Mouse (Mus musculus) thymus, adult 2 months (tissue): ENCODE data around the gene Pparg.

Source experiments
- CTCF ChIP-seq: fragments of 200-500 bp; IDR thresholded peaks from 2 replicates; pipeline ENCODE4 v1.5.1; 2012; ENCODE audit warnings: mild to moderate bottlenecking, control low read depth, low read length, moderate library complexity, borderline replicate concordance; ENCODE audit not compliant: control insufficient read depth, poor library complexity, insufficient read depth; ENCODE audit errors: extremely low read depth
- POLR2A ChIP-seq: fragments of 200-500 bp; IDR thresholded peaks from 2 replicates; pipeline ENCODE4 v1.6.1; 2012; ENCODE audit warnings: mild to moderate bottlenecking, low read length, control low read depth, moderate library complexity; ENCODE audit not compliant: control insufficient read depth, poor library complexity, insufficient read depth; ENCODE audit errors: extremely low read depth

DNA sequence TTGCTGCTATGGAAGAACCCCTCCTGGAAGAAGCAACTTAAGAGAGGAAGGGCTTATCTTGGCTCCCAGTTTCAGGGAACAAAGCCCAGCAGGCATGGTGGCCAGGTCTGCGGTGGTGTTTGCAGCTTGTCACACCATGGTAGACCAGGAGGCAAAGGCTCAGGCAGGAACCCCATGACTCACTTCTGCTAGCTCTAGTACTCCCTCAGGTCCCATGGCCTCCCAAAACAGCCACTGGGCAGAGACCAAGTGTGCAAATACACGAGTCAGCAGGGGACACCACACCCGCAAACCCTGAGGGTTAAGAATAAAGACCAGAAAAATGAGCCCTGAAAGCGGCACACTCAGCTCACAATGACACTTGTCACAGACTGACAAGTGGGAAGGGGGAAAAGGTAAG lies 175.4 kb downstream of the Pparg start:
- TF ChIP-seq CTCF = no peak
- no peak for TF ChIP-seq POLR2A
